Mouse (Mus musculus) natural killer cell, adult 2 months (primary cell): ENCODE measurements around the gene Atg2b.

ENCODE experiments used
- DNase-seq, 2 experiments: peaks; one replicate each; pipeline ENCODE4 v3.0.0; 2022; ENCODE audit warnings: low spot score in 2 of 2

Gene Atg2b

DNA sequence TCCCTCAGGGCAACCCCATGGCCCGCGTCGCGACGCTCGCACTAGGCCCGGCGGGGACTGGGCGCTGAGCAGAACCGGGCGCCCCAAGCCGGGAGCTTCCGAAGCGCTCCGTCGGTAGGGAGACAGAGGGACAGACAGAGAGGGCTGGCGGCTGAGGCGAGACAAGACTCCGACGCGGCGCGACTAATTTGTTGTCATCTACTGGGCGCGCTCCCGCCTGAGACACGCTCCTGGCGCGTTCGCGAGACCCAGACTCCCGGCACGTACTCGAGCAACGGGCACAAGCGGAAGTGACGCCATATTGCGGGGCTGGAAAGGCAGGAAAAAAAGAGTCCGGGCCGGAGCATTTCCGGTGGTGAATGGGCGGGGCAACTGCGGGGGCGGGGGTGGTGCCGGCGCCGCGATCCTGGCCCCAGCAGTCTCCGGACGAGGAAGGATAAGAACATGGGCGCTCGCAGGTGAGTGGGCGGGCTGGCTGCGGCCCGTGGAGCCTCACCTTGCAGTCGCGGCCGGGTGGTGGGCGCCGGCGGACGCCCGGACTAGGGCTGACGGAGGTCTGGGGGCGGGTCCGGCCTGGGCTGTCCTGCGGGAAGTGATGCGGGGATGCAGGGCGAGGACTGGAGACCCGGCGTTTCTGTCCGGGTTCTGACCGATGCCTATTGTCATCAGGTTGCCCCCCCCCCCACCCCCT lies at the start of gene Atg2b:
Gene Atg2b (minus strand): TSS at position 211 of the 691 bp plus-strand sequence.
- peak; percentile 92 to 94 for DNase-seq

DNA sequence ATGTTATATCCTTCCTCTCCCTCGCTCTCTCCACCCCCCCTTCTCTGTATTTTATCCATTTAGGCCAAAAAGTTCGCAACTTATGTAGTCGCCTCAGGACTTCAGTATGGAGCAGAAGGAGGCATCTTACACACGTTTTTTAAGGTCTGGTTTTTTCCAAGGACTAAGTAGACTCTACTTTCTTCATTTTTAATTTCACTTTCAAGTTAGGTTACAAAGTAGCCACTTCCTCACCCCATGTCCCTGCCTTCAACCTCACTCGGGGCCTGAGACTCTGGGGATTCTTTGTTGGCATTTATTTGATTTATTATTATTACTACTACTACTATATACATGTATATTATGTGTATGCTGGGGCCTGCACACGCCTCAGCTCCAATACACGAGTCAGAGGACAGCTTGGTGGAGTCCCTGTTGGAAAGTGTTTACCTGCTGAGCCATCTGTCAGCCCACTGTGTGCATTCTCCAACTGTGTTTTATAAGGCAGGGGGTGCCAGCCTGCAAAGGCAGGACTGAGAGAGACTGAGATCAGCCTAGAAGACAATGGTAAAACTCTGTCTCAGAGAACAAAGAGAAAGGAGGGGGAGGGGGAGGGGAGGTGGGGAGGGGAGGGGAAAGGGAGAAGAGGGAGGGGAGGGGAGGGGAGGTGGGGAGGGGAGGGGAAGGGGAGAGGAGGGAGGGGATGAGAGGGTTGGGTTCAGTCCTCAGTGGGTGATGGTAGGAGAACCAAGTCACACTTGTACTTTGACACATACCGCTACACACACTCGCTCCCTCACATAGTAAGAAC lies 48.6 kb upstream of the Atg2b start:
- no peak for DNase-seq

DNA sequence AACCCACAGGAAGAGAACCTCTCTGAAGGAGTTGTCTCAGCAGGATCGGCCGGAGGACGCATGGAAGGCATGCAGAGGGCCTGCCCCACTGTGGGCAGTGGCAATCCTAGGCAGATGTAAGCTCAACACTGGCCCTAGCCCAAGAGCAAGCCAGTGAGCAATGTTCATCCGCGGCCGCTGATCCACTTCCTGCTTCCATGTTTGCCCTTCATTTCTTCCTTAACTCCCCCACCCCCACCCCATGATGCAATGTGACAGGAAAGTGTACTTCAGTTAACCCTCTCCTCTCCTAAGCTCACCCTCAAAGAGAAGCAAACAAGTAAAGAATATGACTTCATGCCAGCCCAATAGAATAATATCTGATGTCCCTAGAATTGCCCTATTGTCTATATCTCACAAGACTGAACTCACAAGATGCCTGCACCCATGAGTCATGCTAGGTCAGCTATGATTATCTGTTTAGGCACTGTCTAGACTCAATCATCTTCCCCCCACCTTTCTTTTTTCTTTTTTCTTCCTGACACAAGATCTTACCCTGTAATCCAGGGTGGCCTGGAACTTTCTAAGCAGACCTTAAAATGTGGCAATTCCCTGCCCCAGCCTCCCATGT lies 45.9 kb upstream of the Atg2b start:
- DNase-seq = no peak

DNA sequence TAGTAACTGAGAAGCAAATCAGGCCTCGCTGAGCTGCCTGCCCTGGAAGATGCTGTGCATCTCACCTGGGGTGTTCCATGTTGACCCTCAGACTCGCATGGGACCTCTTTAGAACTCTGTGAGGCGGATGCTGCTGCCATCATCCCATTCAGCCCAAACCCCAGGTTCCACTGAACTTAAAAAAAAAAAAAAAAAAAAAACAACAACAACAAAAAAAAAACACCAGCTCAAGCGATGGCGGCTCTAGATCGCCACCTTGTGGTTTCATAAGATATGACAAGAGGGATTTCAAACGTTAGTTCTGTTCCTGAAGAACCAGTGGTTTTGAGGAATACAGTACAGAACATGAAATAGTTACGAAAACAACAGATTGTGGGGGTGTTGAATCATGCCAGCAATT lies 43.0 kb upstream of the Atg2b start:
- no peak for DNase-seq

DNA sequence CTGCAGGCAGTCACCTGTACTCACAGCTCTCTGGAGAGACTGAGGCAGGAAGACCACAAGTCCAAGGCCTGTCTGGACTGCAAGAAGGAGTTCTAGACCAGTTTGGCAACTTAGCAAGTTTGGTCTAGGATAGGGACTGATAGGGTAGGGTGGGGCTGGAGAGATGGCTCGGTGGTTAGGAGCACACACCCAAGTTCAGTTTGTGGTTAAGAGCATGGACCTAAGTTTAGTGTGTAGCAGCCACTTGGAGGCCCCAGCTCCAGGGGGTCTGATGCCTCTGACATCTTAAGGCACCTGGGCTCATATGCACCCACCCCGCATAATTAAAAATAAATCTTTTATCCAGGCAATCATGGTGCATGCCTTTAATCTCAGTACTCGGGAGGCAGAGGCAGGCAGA lies 42.3 kb upstream of the Atg2b start:
- DNase-seq = no peak

DNA sequence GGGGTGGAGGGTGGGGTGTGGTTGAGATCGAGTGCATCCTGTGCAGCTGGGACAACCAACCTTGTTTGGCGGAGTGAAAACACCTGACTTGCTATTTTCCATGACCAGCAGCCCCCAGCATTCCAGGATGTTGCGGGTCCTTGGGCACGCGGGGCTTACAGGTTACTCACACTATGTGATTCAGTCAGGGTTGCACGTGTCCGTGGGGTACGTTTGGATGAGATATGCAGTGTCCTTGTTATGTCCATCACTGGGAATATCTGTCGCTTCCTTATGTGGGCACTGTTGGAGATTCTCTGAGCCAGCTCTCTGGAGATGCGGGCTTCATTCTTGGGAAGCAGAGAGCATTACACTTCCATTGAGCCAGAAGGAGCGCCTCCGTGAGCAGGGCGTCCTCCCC lies 40.7 kb upstream of the Atg2b start:
- DNase-seq = no peak

DNA sequence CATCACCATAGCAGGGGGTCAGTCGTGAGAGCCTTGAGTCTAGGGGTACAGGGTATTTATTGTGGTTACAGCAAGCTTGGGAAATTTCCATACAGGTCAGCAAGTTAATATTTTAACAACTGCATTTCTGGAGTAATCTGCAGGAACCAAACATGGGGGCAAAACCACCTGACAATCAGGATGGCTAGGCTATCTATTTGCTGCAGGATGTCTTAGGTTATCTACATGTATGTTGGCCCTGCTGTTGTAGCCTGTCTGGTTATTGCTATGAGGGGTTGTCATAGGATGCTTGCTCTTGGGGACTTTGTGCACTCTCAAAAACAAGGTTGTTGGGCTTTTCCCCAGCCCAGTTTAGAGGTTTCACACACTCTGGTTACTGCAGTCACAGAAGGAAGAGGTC lies 39.6 kb upstream of the Atg2b start:
- DNase-seq = no peak

DNA sequence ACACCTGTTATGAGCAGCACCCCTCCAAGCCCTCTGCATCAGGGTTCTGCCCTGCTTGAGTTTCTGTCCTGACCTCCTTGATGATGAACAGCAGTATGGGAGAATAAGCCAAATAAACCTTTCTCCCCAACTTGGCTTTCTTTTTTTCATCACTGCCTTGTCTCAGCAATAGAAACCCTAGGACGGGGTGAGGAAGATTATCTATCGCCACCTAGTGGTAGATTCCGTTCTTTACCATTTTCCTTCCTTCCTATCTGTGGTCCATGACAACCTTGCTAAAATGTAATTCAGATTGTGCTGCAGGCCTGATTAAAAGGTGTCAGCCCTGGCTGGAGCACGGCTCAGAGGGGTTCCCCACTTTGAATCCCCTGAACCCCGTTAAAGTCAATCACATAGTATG lies 37.6 kb upstream of the Atg2b start:
- peak; percentile 5 to 13 for DNase-seq

DNA sequence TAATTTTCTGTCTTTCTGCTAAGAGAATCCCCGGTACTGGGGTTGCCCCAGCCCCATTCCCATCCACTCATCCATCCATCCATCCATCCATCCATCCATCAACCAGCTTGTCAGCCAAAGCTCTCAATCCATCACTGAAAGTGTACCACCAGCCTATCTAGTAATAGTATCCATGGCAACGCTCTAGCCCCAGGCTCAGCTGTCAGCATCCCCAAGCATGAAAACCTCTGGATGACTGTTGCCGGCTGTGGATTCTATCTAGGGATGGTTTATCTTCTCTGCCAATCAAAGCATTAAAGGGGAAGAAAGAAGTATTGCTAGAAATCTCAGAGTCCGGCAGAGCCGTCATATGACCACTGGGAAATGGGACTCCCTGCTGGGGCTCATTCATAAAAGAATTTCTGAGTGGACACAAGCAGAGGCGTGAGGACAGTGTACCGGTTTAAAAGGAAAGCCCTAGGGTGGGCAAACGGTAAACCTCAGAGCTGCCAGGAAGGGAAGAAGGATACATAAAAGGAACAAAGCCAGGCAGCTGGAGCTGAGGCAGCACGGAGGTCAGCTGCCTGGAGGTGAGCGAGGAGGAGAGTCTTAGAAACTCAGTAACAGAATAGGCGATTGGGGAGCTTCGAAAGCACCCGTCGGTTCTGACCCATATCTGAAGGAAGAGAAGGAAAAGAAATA lies 36.6 kb upstream of the Atg2b start:
- DNase-seq = no peak

DNA sequence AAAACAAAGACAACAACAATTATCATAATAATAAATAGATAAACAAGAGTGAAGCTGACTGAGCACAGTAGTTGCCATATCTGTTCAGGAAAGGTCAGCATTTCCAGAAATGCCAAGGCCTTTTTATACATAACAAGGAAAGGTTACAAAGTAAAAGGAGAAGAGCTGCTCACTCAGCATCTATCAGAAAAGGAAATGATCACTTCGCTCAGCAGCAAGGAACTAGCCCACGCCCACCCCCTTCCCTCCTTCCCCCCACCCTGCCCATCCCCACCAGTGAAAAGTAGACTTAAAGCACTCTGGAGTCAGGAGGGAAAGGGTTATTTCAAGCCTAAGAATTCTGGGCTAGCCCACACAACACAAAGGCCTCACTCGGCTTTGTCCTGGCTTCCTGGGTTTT lies 35.2 kb upstream of the Atg2b start:
- DNase-seq = no peak

DNA sequence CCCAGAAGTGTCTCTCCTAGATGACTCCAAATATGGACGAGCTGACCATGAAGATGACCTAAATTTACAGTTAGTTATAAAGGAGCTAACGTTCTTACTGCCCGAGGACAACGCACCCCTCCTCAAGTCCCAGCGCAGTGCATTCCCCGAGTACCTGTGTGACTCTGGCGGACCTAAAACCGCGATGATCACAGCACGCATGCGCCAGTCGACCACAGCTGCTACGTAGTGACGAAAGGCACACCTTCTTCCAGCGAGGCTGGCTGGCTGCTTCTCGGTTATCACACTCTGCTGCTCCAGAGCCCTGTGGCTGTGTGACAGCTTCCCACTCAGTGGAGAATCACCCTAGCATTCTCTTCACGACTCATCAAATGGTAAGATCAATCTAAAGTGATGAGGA lies 33.6 kb upstream of the Atg2b start:
- peak; percentile 26 to 39 for DNase-seq

DNA sequence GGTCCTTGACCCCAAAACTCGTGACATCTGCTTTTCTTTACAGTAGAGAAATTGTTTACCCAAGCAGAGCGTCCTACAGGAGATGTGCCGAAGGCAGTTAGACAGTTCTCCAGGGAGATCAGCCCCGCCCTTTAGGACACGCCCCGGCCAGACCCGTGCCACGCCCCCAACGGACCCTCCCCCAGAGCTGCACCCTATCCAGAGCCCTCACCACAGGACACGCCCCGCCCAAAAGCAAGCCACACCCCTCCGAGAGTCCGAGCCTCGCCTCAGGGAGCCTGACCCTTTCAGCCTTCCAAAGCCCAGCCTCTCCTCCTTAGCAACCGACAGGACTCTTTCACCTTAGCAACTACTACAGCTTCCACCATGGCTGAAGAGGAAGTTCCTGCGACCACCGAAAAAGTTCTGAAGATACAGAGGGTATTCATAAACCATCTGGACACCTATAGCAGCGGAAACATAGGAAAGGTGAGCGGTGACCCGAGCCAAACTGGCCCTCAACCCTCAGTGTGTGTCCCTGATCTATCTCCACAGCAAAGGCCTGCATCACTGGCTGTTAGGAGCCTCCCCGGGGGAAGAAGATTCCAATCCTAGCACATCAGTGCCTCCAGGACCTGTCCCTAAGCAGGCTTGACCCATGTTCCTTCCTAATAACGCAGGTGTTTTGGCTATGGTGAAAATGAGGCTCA lies 20.9 kb upstream of the Atg2b start, which contains the start of gene Ak7:
Gene Ak7 (plus strand): TSS at position 178 of the 689 bp plus-strand sequence.
- DNase-seq = peak; percentile 24 to 55

DNA sequence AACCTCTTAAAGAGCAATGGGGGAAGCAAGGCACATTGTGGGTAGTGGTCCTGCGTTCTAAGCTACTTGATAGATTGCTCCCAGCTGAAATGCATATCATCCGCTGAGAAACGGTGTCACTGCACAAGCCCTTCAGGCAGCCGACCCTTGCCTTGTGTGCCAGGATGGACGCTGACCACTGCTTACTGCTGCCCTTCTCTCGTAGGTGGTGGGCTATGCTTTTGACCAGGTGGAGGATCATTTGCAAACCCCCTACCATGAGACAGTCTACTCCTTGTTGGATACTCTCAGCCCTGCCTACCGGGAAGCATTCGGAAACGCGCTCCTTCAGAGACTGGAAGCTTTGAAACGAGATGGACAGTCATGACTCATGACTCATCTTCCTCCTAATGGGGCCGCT lies 15.4 kb upstream of the Atg2b start:
- no peak for DNase-seq

DNA sequence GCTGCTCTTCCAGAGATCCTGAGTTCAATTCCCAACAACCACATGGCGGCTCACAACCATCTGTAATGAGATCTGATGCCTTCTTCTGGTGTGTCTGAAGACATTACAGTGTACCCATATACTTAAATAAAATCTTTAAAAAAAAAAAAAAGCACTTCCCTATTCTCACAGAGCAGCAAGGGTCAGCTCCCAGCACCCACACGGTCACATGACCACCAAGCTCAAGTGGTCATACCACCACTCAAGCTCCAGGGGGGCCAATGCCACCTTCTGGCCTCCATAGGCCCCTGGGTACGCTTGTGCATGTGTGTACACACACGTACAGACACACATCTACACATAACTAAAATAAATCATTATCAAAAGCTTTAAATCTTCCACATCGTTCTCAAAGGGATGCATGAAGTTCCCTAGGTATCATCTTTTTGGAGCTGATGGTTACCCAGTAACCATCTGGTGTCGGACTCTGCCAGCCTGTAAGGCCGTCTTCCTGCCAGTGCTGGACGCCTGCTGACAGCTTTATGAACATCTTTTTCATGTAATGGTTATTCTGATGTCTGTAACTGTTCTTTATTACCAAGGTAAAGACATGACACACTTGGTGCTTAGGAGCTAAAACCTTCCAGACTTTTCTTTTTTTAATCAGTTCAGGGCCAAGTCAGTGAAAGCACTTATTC lies 12.2 kb upstream of the Atg2b start:
- no peak for DNase-seq

DNA sequence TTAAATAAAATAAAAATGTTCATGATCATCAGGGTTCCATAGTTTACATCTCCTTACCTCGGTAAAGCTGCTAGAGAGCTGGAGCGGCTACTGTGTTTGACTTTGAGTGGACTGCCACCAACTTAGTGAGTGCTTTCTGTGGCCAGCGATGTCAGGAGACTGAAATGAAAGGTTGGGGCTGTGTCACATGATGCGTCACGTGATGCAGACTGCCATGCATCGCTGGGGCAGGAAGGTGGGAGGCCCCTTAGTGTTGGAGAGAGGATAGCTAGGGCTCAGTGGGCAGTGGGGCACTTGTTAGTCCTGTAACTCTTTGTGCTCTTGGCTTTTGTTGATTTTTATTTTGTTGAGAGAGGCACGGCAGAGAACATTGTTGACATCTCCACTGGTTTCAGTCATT lies 10.8 kb upstream of the Atg2b start:
- DNase-seq = no peak

DNA sequence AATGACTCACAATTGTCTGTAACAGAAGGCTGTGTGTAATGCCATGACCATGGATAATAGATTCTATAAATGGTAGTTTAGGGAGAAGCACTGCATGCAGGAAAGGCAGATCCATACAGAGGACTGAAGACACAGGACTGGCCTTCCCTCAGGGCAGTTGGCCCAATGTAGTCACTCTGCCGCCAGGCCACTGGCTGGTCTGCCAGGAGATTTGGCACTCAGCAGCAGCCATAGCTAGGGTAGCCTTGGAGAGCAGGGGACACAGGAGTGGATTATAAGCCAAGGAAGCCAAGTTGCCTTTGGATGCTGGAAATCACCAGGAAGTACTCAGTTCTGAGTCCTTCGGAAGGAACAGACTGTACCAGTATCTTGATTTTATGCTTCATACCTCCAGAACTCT lies 9.0 kb upstream of the Atg2b start:
- no peak for DNase-seq

DNA sequence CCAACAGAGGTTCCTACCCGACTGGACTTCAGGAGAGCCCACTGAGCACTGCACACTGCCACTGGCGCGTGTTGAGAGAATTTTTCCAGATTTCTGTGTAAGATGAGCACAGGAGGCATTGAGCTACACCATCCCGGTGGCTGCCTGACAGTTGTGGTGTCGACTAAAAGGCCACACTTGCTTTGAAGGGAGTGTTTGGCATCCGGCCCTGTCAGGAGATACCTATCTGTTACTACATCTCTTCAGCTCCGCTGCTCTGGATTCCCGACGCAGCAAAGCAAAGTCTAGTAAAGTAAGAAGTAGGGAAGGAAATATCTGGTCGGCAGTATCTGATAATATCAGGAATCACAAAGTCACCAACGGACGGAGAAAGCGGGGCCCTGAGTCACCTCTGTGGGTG lies 4.4 kb upstream of the Atg2b start:
- DNase-seq = no peak

DNA sequence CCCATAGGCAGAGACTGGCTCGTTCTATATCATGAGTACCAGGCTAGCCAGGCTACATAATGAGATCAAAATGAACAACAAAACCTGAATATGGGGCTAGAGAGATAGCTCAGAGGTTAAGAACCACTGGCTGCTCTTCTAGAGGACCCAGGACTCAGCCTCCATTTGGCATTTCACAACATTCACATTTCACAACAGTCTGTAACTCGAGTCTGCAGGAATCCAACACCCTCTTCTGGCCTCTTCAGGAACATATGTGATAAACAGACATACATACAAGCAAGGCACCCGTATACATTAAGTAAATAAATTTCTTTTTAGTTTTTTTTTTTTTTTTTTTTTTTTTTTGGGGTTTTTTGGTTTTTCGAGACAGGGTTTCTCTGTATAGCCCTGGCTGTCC lies 3.5 kb upstream of the Atg2b start:
- DNase-seq = no peak

DNA sequence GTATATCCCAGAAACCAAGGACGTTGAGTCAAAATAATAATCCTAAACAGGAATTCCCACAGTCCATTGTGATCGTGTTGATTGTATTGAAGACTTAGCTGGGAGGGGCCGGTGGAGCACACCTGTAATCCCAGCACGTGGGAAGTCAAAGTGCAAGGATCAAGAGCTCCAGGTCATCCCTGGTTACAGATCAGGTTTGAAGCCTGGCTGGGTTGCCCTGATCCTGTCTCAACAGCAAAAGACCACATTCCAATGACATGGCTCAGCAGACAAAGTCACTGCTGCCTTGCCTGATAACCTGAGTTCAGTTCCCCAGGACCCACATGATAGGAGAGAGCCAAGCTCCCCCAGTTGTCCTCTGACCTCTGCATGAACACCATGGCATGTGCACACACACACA lies 2.4 kb upstream of the Atg2b start:
- DNase-seq = no peak

DNA sequence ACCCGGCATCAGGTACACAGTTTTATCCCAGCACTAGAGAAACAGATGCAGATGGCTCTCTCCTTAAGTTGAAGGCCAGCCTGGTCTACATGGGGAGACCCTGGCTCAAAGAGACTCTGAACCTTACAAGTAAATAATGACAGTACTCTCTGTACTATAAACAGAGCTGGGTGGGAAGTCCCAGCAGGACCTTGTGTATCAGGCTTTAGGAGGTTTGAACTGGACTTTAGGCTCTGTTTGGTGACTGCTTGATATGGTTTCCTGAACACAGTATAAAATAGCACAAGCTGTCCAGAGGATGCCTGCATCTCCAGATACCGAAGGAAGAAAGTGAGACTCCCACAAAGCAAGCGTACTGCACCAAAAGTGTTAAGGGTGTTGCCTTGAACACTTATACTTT lies 1.8 kb upstream of the Atg2b start:
- no peak for DNase-seq
